Mouse (Mus musculus): ENCODE measurements around the gene Ercc8. TPM values are rescaled to one million over a fixed set of nuclear protein-coding genes. Genes with fewer than 3 reads are reported as not detected.

The Ercc8 gene
- polyA plus RNA-seq, 1 experiment from 2014 or later, result 11.6 TPM

DNA sequence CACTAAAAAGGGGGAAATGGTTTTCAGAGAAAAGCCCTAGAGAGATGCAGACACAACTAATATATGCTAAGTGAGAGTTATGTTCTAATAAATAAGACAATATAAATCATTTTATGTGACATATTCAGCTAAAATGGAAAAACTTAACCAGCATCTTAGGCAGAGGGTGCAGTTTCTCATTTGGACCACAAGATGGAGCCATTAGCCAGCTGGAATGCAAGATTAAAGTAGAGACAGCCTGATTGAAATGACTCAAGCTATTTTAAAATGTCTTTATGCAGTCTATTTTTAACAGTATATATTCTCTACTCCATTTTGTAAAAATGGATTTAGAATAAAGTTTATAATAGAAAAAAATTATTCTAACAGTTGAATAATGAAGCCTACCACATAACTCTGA lies 6.7 kb upstream of the Ercc8 start:
- no peak overlapping the region for H3K4me3 ChIP-seq (replicated peaks; ENCODE audit: low read depth, low read length)
- DNase-seq (ENCODE audit: low spot score) (peak; percentile 70), ATAC-seq (replicated peaks; ENCODE audit: low FRiP score, low read depth) (no peak)
- TF ChIP-seq CTCF (IDR thresholded peaks at IDR 0.05; ENCODE audit: low read depth), result peak; percentile 90
- H3K9ac ChIP-seq (ENCODE audit: low read depth, low read length), result no peak overlapping the region
- H3K4me1 ChIP-seq (replicated peaks; ENCODE audit: insufficient read depth, low read length), result no peaks in the 10 kb centered on the region
- H3K27me3 ChIP-seq (ENCODE audit: insufficient read depth, low read length), result no peaks in the 10 kb centered on the region
- no peak overlapping the region for H3K27ac ChIP-seq
- H3K9me3 ChIP-seq (replicated peaks; ENCODE audit: low read length), result no peaks in the 10 kb centered on the region
- H3K4me2 ChIP-seq (ENCODE audit: low read length), result no peak overlapping the region
- no peaks in the 10 kb centered on the region for H3K36me3 ChIP-seq (ENCODE audit: insufficient read depth, low read length)

DNA sequence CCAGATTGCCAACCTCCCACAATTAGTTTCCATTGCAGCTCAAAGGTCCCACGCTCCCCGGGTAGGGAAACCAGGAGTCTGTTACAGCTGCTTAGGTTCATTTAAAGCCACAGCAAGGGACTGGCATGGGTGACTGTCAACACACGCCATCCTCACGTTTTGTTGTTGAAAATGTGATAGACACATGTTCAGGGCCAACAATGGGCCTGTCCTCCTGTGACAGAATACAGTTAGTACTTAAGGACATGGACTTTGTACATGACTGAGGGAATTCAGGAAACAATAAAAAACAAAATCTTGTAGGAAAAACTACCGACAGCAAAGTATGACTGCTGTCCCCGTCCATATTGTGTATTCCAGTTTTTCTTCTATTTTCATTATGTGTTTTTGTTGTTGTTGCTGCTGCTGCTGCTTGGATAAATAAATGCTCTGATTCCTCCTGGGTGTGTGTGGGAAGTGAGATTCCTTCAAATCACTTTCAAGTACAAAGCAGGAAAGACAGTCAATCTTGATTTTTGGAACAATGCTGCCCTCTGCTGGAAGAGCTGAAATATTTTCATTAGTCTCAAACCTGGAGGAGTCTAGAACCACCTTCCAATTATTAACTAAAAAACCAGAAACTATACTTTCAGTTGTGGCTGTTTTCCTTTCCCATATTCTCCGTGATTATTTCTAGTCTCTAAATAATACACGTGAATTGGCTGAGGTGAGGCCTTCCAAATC lies 5.7 kb upstream of the Ercc8 start:
- Histone ChIP-seq H3K4me1 (replicated peaks; ENCODE audit: insufficient read depth, low read length) (no peaks in the 10 kb centered on the region), H3K27me3 (ENCODE audit: insufficient read depth, low read length) (no peaks in the 10 kb centered on the region), H3K4me3 (replicated peaks; ENCODE audit: low read depth, low read length) (no peak overlapping the region), H3K4me2 (ENCODE audit: low read length) (no peak overlapping the region), H3K36me3 (ENCODE audit: insufficient read depth, low read length) (no peaks in the 10 kb centered on the region), H3K27ac (no peak overlapping the region), H3K9me3 (replicated peaks; ENCODE audit: low read length) (no peaks in the 10 kb centered on the region), H3K9ac (ENCODE audit: low read depth, low read length) (no peak overlapping the region)
- 56% methylated on average over 8 of the region's 8 CpGs for WGBS
- DNase-seq (ENCODE audit: low spot score), result peak; percentile 89
- TF ChIP-seq CTCF (IDR thresholded peaks at IDR 0.05; ENCODE audit: low read depth), result peak; percentile 88
- ATAC-seq (replicated peaks; ENCODE audit: low FRiP score, low read depth), result peak; percentile 26; the same call in 1 of the 2 replicates

DNA sequence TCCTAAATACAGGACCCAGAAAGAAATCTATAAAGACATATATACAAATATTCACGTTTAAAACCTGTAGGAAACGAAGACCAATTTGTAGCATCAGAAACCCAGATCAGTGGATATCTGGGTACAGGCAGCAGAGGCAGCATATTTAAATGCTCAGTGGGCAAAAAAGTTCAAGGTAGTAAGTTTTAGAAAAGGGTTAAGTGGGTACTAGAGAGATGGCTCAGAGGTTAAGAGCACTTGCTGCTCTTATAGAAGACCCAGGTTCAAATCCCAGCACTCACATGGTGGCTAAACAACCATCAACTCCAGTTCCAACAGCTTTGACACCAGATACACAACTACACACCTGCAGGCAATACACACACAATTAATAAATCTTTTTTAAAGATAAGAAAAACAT lies 1.4 kb upstream of the Ercc8 start:
- Histone ChIP-seq H3K27me3 (ENCODE audit: insufficient read depth, low read length) (no peaks in the 10 kb centered on the region), H3K4me3 (replicated peaks; ENCODE audit: low read depth, low read length) (no peak overlapping the region), H3K36me3 (ENCODE audit: insufficient read depth, low read length) (no peaks in the 10 kb centered on the region), H3K4me1 (replicated peaks; ENCODE audit: insufficient read depth, low read length) (peaks cover 9% of the 10 kb centered on the region), H3K9me3 (replicated peaks; ENCODE audit: low read length) (no peaks in the 10 kb centered on the region), H3K4me2 (ENCODE audit: low read length) (no peak overlapping the region), H3K9ac (ENCODE audit: low read depth, low read length) (no peak overlapping the region), H3K27ac (no peak overlapping the region)
- no peak for ATAC-seq (replicated peaks; ENCODE audit: low FRiP score, low read depth)
- no peak for TF ChIP-seq CTCF (IDR thresholded peaks at IDR 0.05; ENCODE audit: low read depth)
- 83% methylated on average over 2 of the region's 2 CpGs for WGBS
- no peak for DNase-seq (ENCODE audit: low spot score)

DNA sequence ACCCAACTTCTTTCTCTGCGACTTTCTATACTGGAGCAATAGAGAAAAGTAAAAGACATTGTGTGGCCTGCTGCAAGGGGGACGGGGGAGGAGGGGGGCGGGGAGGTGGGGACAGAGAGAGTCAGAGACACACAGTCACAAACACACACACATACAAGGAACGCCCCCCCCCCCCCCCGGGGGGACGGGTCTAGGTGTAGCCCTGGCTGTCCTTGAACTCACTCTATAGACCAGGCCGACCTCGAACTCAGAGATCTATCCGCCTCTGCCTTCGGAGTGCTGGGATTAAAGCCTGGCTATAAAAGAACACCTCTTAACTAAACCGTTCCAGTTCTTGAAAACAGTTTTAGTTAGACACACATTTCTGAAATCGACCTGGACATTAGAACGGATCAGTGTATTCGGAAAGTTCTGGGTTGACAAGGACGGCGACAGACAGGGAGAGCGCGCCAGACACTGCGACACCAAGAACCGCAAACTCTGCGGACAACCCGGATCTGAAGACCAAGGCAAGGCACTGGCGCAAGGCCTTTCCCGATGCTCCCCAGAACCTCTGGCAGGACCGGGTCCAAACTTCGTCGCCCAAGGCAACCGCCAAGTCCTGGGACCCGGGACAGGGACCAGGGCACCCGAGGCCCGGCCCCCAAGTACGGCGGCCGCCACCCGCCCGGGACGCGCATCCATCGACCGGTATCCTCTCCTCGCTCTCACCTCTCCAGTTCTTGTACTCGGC lies 633 bp upstream of the Ercc8 start:
- Histone ChIP-seq H3K9me3 (replicated peaks; ENCODE audit: low read length) (no peaks in the 10 kb centered on the region), H3K4me1 (replicated peaks; ENCODE audit: insufficient read depth, low read length) (peaks cover 9% of the 10 kb centered on the region), H3K36me3 (ENCODE audit: insufficient read depth, low read length) (no peaks in the 10 kb centered on the region), H3K4me2 (ENCODE audit: low read length) (peak overlapping the region; percentile 88), H3K27ac (0 out of 2 replicates have a peak overlapping the region, but pooled peaks have one; percentile 19), H3K4me3 (replicated peaks; ENCODE audit: low read depth, low read length) (peak overlapping the region; percentile 85), H3K9ac (ENCODE audit: low read depth, low read length) (peak overlapping the region; percentile 68), H3K27me3 (ENCODE audit: insufficient read depth, low read length) (no peaks in the 10 kb centered on the region)
- ATAC-seq (replicated peaks; ENCODE audit: low FRiP score, low read depth), result no peak
- 2% methylated on average over 41 of the region's 42 CpGs for WGBS
- no peak for TF ChIP-seq CTCF (IDR thresholded peaks at IDR 0.05; ENCODE audit: low read depth)
- peak; percentile 46 for DNase-seq (ENCODE audit: low spot score)

DNA sequence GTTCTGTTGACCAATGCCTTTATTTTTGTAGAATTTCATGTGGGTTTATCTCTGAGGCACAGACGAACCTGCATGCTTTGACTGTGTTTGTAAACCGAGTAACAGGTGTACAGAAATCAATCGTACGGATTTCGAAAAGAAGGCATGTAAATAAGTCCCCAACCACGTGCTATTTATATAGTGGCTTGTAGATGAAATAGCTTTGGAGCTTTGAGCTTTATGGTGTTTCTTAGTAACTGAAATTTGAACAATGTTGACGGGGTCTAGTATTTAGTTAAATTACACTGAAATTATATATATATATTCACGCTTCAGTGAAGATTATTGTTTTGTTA lies 677 bp downstream of the Ercc8 start:
- WGBS, result 6% methylated on average over 8 of the region's 8 CpGs
- peak overlapping the region; percentile 68 for H3K9ac ChIP-seq (ENCODE audit: low read depth, low read length)
- peaks cover 9% of the 10 kb centered on the region for H3K4me1 ChIP-seq (replicated peaks; ENCODE audit: insufficient read depth, low read length)
- H3K9me3 ChIP-seq (replicated peaks; ENCODE audit: low read length), result no peaks in the 10 kb centered on the region
- no peaks in the 10 kb centered on the region for H3K27me3 ChIP-seq (ENCODE audit: insufficient read depth, low read length)
- peak overlapping the region; percentile 85 for H3K4me3 ChIP-seq (replicated peaks; ENCODE audit: low read depth, low read length)
- no peak for ATAC-seq (replicated peaks; ENCODE audit: low FRiP score, low read depth)
- no peaks in the 10 kb centered on the region for H3K36me3 ChIP-seq (ENCODE audit: insufficient read depth, low read length)
- H3K27ac ChIP-seq, result 0 out of 2 replicates have a peak overlapping the region, but pooled peaks have one; percentile 19
- H3K4me2 ChIP-seq (ENCODE audit: low read length), result peak overlapping the region; percentile 88
- DNase-seq (ENCODE audit: low spot score), result no peak
- no peak for TF ChIP-seq CTCF (IDR thresholded peaks at IDR 0.05; ENCODE audit: low read depth)

DNA sequence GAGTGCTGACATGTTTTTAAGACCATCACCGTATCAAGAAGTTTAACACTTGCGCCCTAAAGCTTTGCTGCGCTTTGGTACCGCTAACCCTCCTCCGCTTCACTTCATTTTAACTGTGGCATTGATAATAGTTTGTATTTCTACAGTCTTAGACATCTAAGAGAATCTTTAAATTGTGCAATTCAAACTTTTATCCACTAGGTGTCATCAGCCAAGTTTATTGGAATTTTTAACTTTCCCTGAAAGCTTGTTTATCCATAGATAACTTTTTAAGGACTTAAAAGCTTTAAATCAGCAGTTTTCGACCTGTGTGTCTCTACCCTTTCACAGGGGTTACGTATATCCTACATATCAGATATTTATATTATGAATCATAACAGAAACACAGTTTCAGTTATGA lies 1.4 kb downstream of the Ercc8 start:
- DNase-seq (ENCODE audit: low spot score) (peak; percentile 73), ATAC-seq (replicated peaks; ENCODE audit: low FRiP score, low read depth) (no peak)
- TF ChIP-seq CTCF (IDR thresholded peaks at IDR 0.05; ENCODE audit: low read depth), result peak; percentile 72
- Histone ChIP-seq H3K27ac (no peak overlapping the region), H3K9ac (ENCODE audit: low read depth, low read length) (no peak overlapping the region), H3K4me1 (replicated peaks; ENCODE audit: insufficient read depth, low read length) (peaks cover 9% of the 10 kb centered on the region), H3K27me3 (ENCODE audit: insufficient read depth, low read length) (no peaks in the 10 kb centered on the region), H3K36me3 (ENCODE audit: insufficient read depth, low read length) (no peaks in the 10 kb centered on the region), H3K4me3 (replicated peaks; ENCODE audit: low read depth, low read length) (no peak overlapping the region), H3K4me2 (ENCODE audit: low read length) (no peak overlapping the region), H3K9me3 (replicated peaks; ENCODE audit: low read length) (no peaks in the 10 kb centered on the region)
- WGBS, result 59% methylated on average over 7 of the region's 7 CpGs

Data from kidney, postnatal 0 days (tissue).